Mouse (Mus musculus) retina, adult 2 months (tissue): ENCODE results near the gene Prune2.

Experiments
- DNase-seq: peaks from one replicate; pipeline ENCODE4 v3.0.0-alpha.2; 2012; ENCODE audit warnings: low read depth, low spot score

Prune2 gene

DNA sequence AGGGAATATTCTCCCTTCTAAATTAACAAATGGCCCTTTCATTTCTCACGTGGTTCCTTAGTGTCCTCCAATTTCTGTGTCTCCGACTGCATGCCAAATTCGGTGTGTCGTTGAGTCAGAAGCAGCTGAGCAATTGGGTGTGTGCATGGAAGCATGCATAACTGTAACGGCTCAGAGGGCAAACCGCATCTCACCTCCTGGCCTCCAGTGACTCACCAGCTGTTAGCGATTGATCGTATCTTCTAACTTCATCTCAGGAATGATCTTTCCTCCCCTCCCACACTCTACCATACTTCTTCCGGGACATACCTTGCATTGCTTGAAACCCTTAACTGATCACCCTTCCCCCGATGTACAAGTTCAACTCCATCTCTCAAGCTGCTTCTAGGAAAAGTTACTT, 300.9 kb downstream of the Prune2 start:
- DNase-seq, result no peak

DNA sequence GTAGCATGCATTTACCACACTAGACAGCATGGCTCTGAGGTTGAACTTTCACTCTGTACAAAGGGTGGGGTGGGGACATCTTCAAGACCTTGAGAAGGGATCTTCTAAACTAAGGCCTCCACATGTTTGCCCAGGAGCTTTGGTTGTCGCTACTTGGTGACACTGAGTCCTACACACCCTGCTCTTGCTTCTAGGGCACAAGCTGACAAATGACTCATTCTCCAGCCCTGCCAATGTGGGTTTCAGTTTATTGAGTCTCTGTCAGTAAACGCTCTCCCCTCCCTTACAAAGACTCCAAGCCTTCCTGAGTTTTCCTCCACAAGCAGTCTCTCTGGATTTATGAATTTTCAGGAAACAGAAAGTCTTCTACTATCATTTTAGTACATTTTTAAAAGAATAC, 307.3 kb downstream of the Prune2 start:
- no peak for DNase-seq

DNA sequence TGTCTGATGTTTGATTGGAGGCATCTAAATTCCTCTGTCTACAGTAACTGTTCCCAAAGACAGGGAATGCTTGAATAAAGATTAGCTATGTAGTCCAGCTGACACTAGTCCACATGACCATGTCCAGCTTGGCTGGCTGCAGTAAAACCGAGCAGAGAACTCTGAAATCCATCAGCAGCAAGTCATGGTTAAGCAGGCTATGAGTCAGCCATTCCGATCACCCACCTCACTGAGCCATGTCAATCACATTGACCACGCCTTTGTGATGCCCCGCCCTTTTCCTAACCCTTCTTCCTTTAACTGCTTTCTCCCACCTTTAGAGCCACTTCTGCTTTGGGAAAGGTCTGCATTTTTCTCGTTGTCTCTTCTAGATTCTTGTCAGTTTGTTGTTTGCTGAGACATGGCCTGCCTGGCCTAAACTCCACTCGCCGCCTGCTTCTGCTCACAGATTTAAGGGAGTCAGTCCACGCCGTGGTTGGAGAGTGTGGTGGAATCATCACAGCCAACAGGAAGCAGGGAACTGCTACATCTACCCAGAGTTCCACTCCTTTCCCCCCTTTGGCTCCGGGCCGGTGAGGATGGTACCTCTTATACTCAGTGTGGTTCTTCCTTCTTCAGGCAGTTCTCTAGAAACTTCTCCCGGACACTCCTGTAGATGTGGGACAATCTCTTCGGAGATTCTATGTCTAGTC, 307.9 kb downstream of the Prune2 start:
- DNase-seq, result no peak

DNA sequence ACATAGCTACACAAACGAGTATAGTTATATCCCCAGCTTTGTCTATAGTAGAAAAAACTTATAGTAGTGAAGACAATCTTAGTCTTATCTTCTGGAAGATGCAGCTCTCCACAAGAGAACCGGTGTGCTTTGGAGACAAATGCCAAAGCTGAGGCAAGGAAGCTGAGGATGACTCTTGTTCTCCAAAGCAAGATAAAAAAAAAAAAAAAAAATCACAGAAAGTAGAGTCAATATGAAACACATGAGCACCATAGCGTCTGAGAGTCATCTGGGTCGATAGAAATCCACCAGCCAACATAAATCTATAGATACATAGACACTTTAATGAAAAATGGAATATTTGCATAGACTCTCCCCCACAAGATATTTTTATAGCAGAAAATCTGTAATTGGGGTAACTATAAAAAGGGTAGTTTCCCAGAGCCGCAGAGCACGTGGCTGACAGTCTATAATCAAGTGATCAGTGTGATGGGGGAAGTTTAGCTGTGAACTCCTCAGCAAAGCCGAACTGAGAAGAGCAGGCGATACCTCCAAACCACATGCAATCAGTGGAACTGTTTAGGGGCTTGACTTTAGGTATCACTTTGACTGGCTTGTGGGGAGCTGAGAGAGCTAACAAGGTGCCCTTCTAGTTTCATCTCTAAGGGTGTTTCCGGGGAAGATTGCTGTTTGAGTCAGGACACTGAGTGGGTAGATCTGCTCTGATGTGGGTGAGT, 308.7 kb downstream of the Prune2 start:
- no peak for DNase-seq

DNA sequence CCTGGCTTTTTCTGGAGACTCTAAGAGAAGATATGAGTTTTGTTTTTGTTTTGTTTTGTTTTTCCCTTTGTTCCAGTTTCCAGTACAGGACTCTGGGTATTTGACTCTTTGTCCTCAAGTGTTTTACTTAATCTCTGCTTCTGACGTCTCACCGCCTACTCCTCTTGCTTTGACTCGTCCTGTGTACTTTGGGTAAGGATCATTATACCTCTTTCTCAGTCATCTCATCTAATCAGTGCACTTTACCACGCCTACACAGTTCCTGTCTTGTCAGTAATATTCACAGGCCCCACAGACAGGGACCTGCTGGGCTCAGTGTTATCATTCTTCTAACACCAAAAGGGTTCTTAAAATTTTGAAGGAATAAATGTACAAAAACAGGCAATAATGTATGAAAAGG, 312.8 kb downstream of the Prune2 start:
- no peak for DNase-seq

DNA sequence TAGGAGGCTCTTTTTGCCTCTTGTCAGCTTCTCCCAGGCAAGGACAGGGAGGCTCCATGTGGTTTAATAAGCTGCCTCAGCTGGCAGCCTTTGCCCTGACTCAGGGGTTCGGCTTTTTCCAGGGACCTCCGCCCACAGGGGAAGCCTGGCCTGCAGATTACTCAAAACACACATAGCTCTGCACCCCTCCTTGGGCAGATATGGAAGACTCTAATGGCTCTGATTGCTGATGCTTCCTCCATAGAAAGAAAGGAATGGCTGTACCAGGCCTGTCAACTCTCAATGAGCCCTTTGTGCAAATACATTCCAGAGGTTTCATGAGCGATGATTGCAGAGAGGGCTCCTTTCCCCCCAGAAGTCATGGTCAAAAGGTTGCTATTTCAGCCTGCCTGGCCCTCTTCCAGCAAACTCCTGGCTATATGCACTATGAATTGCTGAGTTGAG, 315.3 kb downstream of the Prune2 start:
- DNase-seq, result no peak

DNA sequence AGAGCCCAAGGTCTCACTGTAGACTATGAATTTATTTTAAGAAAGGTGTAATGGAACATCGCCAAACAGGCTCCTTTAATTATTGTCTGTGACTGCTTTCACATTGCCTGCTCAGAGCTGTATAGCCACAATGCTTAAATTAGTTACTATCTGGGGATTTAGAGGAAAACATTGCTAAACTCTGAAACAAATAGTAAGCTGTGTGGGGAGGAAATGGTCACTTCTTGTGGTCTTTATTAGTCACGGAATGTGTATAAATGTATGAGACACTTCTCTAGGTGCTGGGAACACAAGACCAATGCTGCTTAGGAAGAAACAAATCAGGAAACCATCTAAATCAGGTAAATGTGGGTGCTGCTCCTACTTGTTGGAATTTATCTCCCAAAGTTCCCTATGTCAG, 317.1 kb downstream of the Prune2 start:
- DNase-seq, result no peak
